Mouse (Mus musculus) kidney, postnatal 4 days (tissue): ENCODE measurements around the gene Ppm1f.
"Not testable (repeated sequence)": the region's sequence is repeated elsewhere in the genome, so short reads cannot be mapped to it uniquely, and the experiment has no call there.

ENCODE experiments used
- DNase-seq, 2 experiments: peaks; one replicate each; pipeline ENCODE4 v3.0.0; 2021; ENCODE audit warnings: mixed read lengths in 2 of 2

Ppm1f gene

DNA sequence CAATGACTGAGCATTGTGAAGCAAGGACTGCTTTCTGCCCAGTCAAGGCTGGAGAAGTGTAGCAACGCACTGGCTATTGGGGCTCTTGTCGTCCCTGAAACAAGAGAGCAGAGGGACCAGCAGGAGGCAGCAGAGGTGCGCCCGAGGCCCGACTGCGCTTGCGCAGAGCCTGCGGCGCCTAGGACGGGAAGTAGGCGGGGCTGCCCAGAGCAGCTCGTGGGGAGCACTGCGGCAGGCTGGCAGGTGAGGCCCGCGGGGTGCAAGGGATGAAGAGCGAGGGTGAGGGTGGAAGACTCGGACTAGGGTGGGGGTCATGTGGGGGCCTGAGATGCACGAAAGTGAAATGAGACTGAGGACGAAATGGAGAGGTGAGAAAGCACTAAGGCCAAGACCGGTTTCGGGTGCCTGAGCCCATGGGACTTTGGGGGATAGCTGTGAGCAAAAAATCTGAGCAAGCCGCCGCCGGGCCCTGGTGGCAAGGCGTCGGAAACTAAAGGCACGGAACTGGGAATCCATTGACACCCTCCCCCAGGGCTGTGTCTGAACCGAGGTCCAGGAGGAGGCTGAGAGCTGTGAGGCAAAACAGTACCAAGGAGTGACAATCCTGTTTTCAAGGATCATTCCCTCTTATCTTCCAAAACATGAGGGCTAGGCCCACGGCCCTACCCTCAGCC is at the start of gene Ppm1f:
TSS of gene Ppm1f (plus strand) at position 88 of the 674 bp plus-strand sequence.
- peak; percentile 96 for DNase-seq

DNA sequence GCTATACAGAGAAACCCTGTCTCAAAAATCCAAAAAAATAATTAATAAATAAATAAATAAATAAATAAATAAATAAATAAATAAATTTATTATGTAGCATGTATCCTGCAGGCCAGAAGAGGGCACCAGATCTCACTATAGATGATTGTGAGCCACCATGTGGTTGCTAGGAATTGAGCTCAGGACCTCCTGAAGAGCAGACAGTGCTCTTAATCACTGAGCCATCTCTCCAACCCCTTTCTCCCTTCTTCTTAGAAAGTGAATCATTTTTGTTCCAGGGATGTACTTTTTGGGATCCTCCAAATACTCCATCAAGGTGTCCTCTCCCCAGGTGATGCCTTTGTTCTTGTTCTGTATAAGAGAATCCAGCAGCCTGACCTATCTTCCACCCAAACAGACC is 47.1 kb upstream of the Ppm1f start:
- DNase-seq = no peak

DNA sequence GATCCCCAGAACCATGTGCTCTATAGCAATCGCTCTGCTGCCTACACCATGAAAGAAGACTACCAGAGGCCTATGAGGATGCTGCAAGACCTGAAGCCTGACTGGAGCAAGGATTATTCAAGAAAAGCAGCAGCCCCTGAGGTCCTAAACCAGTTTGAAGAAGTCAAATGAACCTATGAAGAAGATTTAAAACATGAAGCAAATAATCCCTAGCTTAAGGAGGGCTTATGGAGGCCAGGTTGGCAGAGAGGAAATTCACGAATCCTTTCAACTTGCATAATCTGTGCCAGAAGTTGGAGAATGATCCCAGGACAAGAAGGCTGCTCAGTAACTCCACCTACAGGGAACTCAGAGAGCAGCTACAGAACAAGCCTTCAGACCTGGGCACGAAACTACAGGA is 43.9 kb upstream of the Ppm1f start:
- DNase-seq = no peak

GRCm38 (mm10) chr16:16854836-16855235 is 41.4 kb upstream of the Ppm1f start:
- peak; percentile 65 to 74 for DNase-seq

- no peak for DNase-seq
These were observed 40.7 kb upstream of the Ppm1f start for GRCm38 (mm10) chr16:16855541-16855940.

DNA sequence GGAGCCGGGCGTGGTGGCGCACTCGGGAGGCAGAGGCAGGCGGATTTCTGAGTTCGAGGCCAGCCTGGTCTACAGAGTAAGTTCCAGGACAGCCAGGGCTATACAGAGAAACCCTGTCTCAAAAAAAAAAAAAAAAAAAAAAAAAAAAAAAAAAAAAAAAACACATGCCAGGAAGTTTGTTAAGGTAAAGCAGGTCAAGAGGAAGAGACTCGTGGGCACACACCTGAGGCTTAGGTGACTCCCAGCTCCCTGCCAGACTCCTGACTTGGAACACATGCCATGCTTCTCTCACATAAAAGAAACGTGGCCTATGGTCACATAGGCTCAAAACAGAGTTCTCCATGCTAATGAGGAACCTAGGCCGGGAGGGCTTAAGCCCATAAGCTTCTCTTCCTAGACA is 40.2 kb upstream of the Ppm1f start:
- DNase-seq = not testable (repeated sequence)

GRCm38 (mm10) chr16:16856731-16857476 is 39.4 kb upstream of the Ppm1f start:
- no peak for DNase-seq

GRCm38 (mm10) chr16:16862288-16862687 is 34.0 kb upstream of the Ppm1f start:
- DNase-seq = no peak

DNA sequence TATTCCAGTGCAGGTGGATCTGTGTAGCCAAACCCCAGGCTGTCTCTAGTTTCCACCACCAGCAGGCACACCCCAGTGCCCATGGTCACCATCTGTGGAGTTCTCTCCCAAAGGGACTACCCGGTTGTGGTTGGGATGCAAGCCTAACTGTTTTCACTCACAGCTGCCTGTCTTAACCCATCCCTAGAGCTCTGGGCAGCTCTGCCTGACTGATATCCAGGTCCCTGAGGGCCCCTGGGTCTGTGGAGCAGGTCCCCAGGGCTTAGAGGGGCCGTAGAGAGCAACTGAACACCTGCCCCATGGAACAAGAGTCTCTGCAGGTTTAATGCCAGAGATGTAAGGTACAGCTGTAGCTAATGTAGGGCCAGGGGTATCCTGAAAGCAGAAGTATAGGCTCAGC is 32.3 kb upstream of the Ppm1f start, which contains the start of gene Igll1:
TSS of gene Igll1 (minus strand) at position 8 of the 400 bp plus-strand sequence.
- DNase-seq = no peak

DNA sequence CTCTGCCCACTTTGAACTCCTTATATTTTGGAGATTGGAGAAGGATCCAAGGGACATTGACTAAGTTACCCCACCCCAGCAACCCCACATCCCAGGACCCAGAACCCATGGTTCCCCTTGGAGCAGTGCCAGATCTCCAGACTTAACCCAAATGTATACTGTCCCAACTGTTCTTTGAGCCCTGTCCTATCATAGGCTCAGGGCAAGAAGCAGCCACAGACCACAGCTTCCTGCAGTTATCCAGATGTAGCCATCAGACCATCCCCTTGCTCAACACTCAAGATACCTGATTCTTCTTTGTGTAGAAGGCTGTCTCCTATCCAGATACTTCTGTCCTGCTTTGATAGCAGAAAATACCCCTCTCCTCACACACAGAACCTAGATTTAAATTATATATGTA is 31.1 kb upstream of the Ppm1f start:
- DNase-seq = no peak

- DNase-seq = peak; percentile 31 to 60
These were observed 30.3 kb upstream of the Ppm1f start for GRCm38 (mm10) chr16:16865696-16866561.

DNA sequence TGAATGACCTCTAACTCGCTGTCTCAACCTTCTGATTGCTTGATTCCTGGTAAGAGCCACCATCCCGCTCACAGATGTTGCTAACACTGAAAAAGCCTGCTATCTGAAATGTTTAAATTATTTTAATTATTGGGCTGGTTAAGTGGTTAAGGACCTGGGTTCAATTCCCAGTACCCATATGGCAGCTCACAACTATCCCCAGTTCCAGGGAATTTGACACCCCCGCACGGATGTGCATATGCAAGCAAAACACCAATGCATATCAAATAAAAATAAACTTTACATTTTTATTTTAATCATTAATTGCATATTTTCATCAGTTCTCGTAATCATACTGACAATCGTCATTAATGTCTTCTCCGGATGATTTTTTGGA is 26.0 kb upstream of the Ppm1f start:
- peak in 1 of 2 experiments; percentile 11 for DNase-seq

GRCm38 (mm10) chr16:16870617-16871331 is 25.5 kb upstream of the Ppm1f start, which contains the start of the genes Top3b and Vpreb1:
TSS of gene Top3b (plus strand) at chr16:16870736.
TSS of gene Vpreb1 (minus strand) at chr16:16870843.
- peak; percentile 90 to 95 for DNase-seq

DNA sequence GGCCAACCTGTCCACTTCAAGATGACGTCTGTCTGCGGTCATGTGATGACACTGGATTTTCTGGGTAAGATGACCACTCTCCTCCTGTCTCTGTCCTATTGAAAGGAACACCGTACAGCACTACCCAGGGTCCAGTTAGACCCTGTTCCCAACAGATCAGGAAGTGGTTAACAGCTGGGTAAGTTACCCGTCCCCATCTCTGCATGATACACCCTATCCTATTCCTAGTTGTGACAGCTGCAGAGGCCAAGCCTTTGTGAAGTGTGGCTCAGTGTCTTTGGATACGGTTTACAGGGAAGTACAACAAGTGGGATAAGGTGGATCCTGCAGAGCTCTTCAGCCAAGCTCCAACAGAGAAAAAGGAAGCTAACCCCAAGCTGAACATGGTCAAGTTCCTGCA is 17.2 kb upstream of the Ppm1f start:
- no peak for DNase-seq

GRCm38 (mm10) chr16:16888341-16888740 is 7.9 kb upstream of the Ppm1f start:
- DNase-seq = no peak

GRCm38 (mm10) chr16:16892366-16892765 is 3.9 kb upstream of the Ppm1f start:
- DNase-seq = no peak

DNA sequence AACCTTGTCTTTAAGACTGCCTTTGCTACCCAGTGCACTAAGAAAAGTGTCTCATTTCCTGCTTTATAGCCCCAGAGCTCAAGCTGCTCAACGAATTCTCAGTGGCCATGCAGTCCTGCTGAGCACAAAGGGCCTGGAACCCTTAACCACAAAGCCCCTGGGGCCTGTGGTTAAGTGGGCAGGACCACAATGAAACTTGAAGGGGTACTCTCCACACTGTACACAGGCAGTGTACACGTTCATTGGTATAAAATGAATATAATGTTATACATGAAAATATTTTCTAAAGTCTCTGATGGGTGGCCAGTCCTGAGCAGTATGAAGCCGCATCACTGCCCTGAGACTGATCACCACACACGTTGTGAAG is 271 bp upstream of the Ppm1f start:
- no peak for DNase-seq

- DNase-seq = peak in 1 of 2 experiments; percentile 10
These were observed 851 bp downstream of the Ppm1f start for GRCm38 (mm10) chr16:16897056-16897584.

GRCm38 (mm10) chr16:16902329-16902728 is 6.1 kb downstream of the Ppm1f start:
- DNase-seq = no peak

DNA sequence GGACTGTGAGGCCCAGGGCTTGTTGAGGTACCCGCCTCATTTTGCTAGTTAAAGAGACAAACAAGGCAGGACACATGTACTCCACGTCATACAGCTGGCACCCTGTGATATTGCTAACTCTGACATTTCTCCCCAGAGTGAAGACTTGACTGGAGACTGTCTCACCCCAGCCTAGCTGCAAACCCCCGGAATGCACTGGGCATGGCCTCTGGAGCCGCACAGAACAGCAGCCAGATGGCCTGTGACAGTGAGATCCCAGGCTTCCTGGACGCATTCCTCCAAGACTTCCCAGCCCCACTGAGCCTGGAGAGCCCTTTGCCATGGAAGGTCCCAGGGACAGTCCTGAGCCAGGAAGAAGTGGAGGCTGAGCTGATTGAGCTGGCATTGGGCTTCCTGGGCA is 6.9 kb downstream of the Ppm1f start:
- DNase-seq = no peak

- DNase-seq = peak; percentile 74 to 83
These were observed 11.5 kb downstream of the Ppm1f start for GRCm38 (mm10) chr16:16907799-16908198.
